Mouse (Mus musculus) megakaryocyte, embryonic 14.5 days (primary cell): ENCODE measurements around the gene Tifa.

Experiments used
- FLI1 ChIP-seq: IDR thresholded peaks from 2 replicates; pipeline ENCODE4 v1.6.1; 2012; ENCODE audit warnings: low read length, inconsistent platforms, mixed read lengths
- GATA1 ChIP-seq: IDR thresholded peaks from 3 replicates; pipeline ENCODE4 v1.6.1; 2012; ENCODE audit warnings: mixed read lengths, low read length, inconsistent platforms, borderline replicate concordance

- TF ChIP-seq GATA1 = no peak
- TF ChIP-seq FLI1 = no peak
These were observed 3.4 kb downstream of the Tifa start for GRCm38 (mm10) chr3:127793022-127793421.
